Mouse (Mus musculus) E14TG2a.4 (cell line): Measurements from ENCODE around the gene Sys1.

ENCODE experiments used
- CTCF ChIP-seq: conservative IDR thresholded peaks from 2 replicates; pipeline ENCODE4 v1.5.1; 2014; ENCODE audit warnings: low read length
- POU5F1 ChIP-seq: IDR thresholded peaks from 2 replicates; pipeline ENCODE4 v1.6.1; 2014; ENCODE audit warnings: low read length, borderline replicate concordance

- TF ChIP-seq CTCF (no peak), POU5F1 (no peak)
Observed at GRCm38 (mm10) chr2:164500511-164500910, 43.7 kb downstream of the Sys1 start.
